Mouse (Mus musculus) hindbrain, embryonic 12.5 days (tissue): ENCODE measurements around the gene Gm45711. TPM values are rescaled to one million over a fixed set of nuclear protein-coding genes. Genes with fewer than 3 reads are reported as not detected.
A peak's percentile ranks its signal among the peaks of the same experiment; 100 is the strongest.

Experiments used
- ATAC-seq: fragments of 200-750 bp; cut with Nextera tagmentation; 2 replicates; pipeline ENCODE4 v1.8.0; 2017; ENCODE audit warnings: moderate TSS enrichment; ENCODE audit not compliant: low FRiP score
- H3K27ac ChIP-seq: fragments of 300-500 bp; sonication (generic); 2 replicates; pipeline ENCODE4 v1.5.1; 2016; ENCODE audit warnings: mild to moderate bottlenecking
- H3K27me3 ChIP-seq: fragments of 300-500 bp; sonication (generic); 2 replicates; pipeline ENCODE4 v1.6.1; 2016; ENCODE audit warnings: mild to moderate bottlenecking
- H3K36me3 ChIP-seq: fragments of 300-500 bp; sonication (generic); 2 replicates; pipeline ENCODE4 v1.6.1; 2016; ENCODE audit warnings: mild to moderate bottlenecking
- H3K4me1 ChIP-seq: fragments of 300-500 bp; sonication (generic); 2 replicates; pipeline ENCODE4 v1.6.1; 2016
- H3K4me2 ChIP-seq: fragments of 300-500 bp; sonication (generic); replicated peaks from 2 replicates; pipeline ENCODE4 v1.6.1; 2016; ENCODE audit warnings: mild to moderate bottlenecking
- H3K4me3 ChIP-seq: fragments of 300-500 bp; sonication (generic); 2 replicates; pipeline ENCODE4 v1.5.1; 2016; ENCODE audit warnings: mild to moderate bottlenecking
- H3K9ac ChIP-seq: fragments of 300-500 bp; sonication (generic); 2 replicates; pipeline ENCODE4 v1.6.1; 2016; ENCODE audit warnings: mild to moderate bottlenecking, moderate library complexity
- H3K9me3 ChIP-seq: fragments of 300-500 bp; sonication (generic); replicated peaks from 2 replicates; pipeline ENCODE4 v1.6.1; 2016; ENCODE audit warnings: mild to moderate bottlenecking
- WGBS: fragments of 180-500 bp; shearing (Covaris S2); methylation state at CpG from one replicate; pipeline ENCODE4 v1.1.7; 2016; 5-methylcytosine and 5-hydroxymethylcytosine counted together
- polyA plus RNA-seq: library from polyadenylated mRNA; unstranded; fragments of >200 nt; fragmentation: Nextera tagmentation; extraction: Ambion mirVana; gene quantifications from 2 replicates; pipeline ENCODE4 v1.2.1, GENCODE M21; 2016

Gene Gm45711
- polyA plus RNA-seq, 1 experiment from 2014 or later = not detected

DNA sequence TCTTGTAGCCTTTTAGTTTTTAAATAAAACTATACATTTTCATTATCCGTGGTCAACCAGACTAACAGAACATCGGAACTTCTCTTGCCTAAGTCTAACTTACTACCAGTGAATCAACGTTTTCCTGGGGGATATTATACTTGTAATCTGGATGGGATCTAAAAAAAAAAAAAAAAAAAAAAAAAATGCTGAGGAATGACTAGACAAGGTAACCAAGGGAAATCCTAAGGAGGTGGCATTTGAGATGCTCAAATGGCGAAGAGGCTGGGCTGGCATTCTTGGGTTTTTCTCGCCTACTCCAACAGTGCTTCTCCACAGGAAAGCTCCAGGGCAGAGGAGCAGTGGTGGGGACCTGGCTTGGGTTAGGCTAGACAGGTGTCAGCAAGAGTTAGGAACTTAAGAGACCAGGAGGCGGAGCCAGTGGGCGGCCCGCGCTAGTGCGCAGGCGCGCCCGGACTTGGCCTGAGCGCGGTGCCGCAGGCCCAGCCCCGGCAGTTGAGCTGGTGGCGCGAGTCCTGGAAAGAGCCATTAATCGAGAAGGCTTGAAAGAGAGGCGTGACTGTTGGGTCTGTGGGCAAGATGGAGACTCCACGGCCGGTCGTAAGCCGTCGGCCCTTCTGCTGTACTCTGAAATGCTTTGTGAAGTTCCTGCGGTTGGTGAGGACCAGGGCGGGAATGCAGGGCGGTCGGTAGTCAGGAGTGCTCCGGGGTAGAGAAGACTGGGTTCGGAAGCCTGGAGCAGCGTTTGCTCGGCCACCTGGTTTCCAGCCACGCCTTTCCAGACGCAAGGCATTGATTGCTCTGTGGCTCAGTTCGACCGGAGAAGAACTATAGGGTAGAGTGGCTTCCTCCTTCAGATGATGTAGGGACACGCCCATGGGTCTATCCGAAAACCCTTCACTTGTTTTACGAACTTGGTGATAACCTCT is 59.2 kb downstream of the Gm45711 start, which contains the start of gene Cklf:
Gene Cklf (plus strand): TSS at position 423 of the 929 bp plus-strand sequence.
- ATAC-seq = peak; percentile 85
- peak within 1 kb of the TSS; percentile 74 for H3K4me2 ChIP-seq
- H3K27me3 ChIP-seq = no peaks in the 10 kb centered on the region
- peak within 1 kb of the TSS; percentile 64 for H3K4me3 ChIP-seq
- H3K9me3 ChIP-seq = no peaks in the 10 kb centered on the region
- H3K36me3 ChIP-seq = no peaks in the 10 kb centered on the region
- peak within 1 kb of the TSS; percentile 79 for H3K27ac ChIP-seq
- WGBS = 4% methylated on average over 41 of the region's 41 CpGs
- H3K9ac ChIP-seq = peak within 1 kb of the TSS; percentile 69
- peaks cover 23% of the 10 kb centered on the region for H3K4me1 ChIP-seq

GRCm38 (mm10) chr8:104249442-104249996 is 60.4 kb downstream of the Gm45711 start:
- 85% methylated on average over 7 of the region's 7 CpGs for WGBS
- H3K4me2 ChIP-seq = no peak overlapping the region
- no peak overlapping the region for H3K27ac ChIP-seq
- no peaks in the 10 kb centered on the region for H3K9me3 ChIP-seq
- H3K4me3 ChIP-seq = no peak overlapping the region
- no peak overlapping the region for H3K9ac ChIP-seq
- no peak for ATAC-seq
- H3K36me3 ChIP-seq = peaks cover 6% of the 10 kb centered on the region; the same call in 1 of the 2 replicates
- peaks cover 23% of the 10 kb centered on the region for H3K4me1 ChIP-seq
- no peaks in the 10 kb centered on the region for H3K27me3 ChIP-seq

DNA sequence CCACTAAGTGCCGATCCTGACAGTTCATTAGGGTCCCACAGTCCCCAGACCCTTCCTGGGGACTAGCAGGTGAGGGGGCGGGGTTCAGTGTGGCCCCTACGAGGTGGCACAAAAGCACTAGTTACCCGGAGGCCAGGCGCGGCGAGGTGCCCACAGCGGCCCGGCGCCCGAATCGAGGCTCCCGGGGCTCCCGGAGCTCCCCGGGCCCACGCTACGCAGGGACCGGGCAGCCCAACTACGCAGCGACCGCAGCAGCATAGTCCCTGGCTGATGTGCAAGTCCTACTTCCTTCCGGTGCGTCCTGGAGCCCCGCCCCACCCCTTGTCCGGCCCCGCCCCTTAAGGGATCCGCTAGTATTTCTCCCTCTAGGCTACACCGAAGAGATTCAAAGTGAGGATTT is 61.6 kb downstream of the Gm45711 start, which contains the start of gene Tk2:
Gene Tk2 (minus strand): TSS at position 283 of the 400 bp plus-strand sequence.
- peak within 1 kb of the TSS; percentile 89 for H3K9ac ChIP-seq
- peak; percentile 92 for ATAC-seq
- 0 out of 2 replicates have a peak within 1 kb of the TSS, but pooled peaks have one; percentile 4 for H3K27ac ChIP-seq
- peak within 1 kb of the TSS; percentile 85 for H3K4me3 ChIP-seq
- no peaks in the 10 kb centered on the region for H3K9me3 ChIP-seq
- no peaks in the 10 kb centered on the region for H3K27me3 ChIP-seq
- H3K36me3 ChIP-seq = peaks cover 13% of the 10 kb centered on the region
- peaks cover 23% of the 10 kb centered on the region for H3K4me1 ChIP-seq
- under 1% methylated on average over 28 of the region's 28 CpGs for WGBS
- peak within 1 kb of the TSS; percentile 82 for H3K4me2 ChIP-seq

DNA sequence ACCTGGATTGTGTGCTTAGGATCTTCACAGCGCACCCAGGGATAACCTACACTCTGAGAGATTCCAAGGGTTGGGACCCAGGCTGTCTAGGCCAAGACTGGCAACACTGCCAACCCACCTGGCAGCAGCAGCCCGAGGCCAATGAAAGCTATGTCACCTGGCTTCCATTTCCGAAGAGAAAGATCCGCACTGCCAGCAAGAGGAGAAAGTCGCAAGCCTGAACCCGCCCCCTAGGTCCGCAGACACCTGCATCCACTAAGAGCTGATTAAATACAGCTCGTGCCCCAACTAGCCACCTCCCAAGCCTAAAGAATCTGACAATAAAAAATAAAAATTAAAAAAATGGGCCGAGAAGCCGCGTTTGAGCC is 62.0 kb downstream of the Gm45711 start:
- peaks cover 16% of the 10 kb centered on the region for H3K36me3 ChIP-seq
- peak; percentile 12 for ATAC-seq
- 5% methylated on average over 11 of the region's 11 CpGs for WGBS
- H3K27ac ChIP-seq = no peak overlapping the region
- peak overlapping the region; percentile 85 for H3K4me3 ChIP-seq
- H3K4me2 ChIP-seq = peak overlapping the region; percentile 82
- no peaks in the 10 kb centered on the region for H3K27me3 ChIP-seq
- peak overlapping the region; percentile 89 for H3K9ac ChIP-seq
- H3K4me1 ChIP-seq = peaks cover 23% of the 10 kb centered on the region
- H3K9me3 ChIP-seq = no peaks in the 10 kb centered on the region

- H3K36me3 ChIP-seq = peaks cover 22% of the 10 kb centered on the region
- 73% methylated on average over 22 of the region's 22 CpGs for WGBS
- H3K27me3 ChIP-seq = no peaks in the 10 kb centered on the region
- H3K9ac ChIP-seq = peak overlapping the region; percentile 89
- no peaks in the 10 kb centered on the region for H3K9me3 ChIP-seq
- H3K27ac ChIP-seq = no peak overlapping the region
- peaks cover 23% of the 10 kb centered on the region for H3K4me1 ChIP-seq
- peak overlapping the region; percentile 82 for H3K4me2 ChIP-seq
- H3K4me3 ChIP-seq = peak overlapping the region; percentile 85
- no peak for ATAC-seq
These were observed 62.6 kb downstream of the Gm45711 start for GRCm38 (mm10) chr8:104247054-104247907.

DNA sequence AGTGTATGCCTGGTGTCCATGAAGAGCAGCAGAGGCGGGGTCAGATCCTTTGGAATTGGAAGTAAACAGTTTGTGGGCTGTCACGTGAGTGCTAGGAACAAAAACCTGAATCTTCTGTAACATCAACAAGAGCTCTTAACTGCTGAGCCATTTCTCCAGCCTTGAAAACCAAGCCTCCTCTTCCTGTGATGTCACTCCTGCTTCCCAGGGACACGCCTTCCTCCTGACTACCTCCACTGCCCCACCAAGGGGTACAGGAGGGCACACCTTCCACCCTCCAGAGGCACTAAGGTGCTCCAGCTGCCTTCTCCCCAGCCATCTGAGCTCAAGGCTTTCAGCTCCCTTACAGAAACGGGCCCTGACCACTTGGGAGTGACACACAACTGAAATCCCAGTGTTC is 63.3 kb downstream of the Gm45711 start:
- Histone ChIP-seq H3K27ac (no peak overlapping the region), H3K4me3 (no peak overlapping the region), H3K4me1 (peaks cover 21% of the 10 kb centered on the region), H3K9me3 (no peaks in the 10 kb centered on the region), H3K36me3 (peaks cover 29% of the 10 kb centered on the region), H3K4me2 (no peak overlapping the region), H3K9ac (no peak overlapping the region; the same call in 1 of the 2 replicates), H3K27me3 (no peaks in the 10 kb centered on the region)
- no peak for ATAC-seq
- 81% methylated on average over 4 of the region's 4 CpGs for WGBS

- H3K27me3 ChIP-seq = no peaks in the 10 kb centered on the region
- H3K4me1 ChIP-seq = peaks cover 6% of the 10 kb centered on the region
- H3K4me3 ChIP-seq = no peak overlapping the region
- H3K9ac ChIP-seq = no peak overlapping the region
- no peak overlapping the region for H3K27ac ChIP-seq
- WGBS = 87% methylated on average over 12 of the region's 12 CpGs
- no peak for ATAC-seq
- no peaks in the 10 kb centered on the region for H3K9me3 ChIP-seq
- H3K36me3 ChIP-seq = peaks cover 73% of the 10 kb centered on the region
- no peak overlapping the region for H3K4me2 ChIP-seq
These were observed 67.7 kb downstream of the Gm45711 start for GRCm38 (mm10) chr8:104242038-104242644.

DNA sequence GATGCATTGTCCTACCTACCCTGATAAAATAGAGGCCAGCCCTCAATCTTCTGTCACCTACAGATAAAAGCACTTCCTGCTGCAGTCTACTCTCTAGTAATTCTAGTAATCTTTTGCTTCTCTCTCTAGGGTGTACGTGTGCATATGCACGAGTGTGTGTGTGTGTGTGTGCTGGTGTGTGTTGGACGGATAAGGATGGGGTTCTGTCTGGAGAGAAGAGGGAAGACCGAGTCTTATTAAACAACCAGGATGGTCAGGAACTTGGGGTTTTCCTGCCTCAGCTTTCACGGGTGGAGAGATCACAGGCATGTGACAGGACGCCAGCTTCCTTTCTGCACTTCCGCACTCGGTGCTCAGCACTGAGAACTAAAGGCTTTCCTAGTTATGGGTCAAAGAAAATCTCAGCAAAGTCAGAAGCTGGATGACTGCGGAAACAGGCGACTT is 70.4 kb downstream of the Gm45711 start:
- Histone ChIP-seq H3K9ac (no peak overlapping the region), H3K4me2 (no peak overlapping the region), H3K9me3 (no peaks in the 10 kb centered on the region), H3K4me3 (no peak overlapping the region), H3K27me3 (no peaks in the 10 kb centered on the region), H3K4me1 (no peaks in the 10 kb centered on the region), H3K36me3 (peaks cover 92% of the 10 kb centered on the region), H3K27ac (no peak overlapping the region)
- ATAC-seq = no peak
- 90% methylated on average over 10 of the region's 10 CpGs for WGBS

DNA sequence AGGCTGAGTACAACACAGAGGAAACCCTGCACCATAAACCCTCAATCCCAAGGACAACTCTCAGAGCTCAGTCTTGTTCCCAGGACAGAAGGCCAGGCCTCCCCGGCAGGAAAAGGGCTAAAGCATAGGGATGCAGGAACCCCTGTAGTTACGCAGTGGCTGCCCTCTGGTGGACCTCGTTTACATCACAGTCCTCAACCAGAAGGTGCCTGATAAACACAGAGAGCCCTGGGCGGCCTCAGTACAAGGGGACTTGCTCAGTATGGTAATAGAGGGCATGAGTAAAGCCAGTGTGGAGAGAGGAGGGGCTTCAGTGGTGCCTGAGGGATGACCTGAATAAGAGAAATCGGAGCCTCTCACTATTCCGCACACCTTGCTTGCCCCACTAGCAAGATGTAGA is 75.3 kb downstream of the Gm45711 start:
- Histone ChIP-seq H3K36me3 (peaks cover 94% of the 10 kb centered on the region), H3K9me3 (no peaks in the 10 kb centered on the region)

DNA sequence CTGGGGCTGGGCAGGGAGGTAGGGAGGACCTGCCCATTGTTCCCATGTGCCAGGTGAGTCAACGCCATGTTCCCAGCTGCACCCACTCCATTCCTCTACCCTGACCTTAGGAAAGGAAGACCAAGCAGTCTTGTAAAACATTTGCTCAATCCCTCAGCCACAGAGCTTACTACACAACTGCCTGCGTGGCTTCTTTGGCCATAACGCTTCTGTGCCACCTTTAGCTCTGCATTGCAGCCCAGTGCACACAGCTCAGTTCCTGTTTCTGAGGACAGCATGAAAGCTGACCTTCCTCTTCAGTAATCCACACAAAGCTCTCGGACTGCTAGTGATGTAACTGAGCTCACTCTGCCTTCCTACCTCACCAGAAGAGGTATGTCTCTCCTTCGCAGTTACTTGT is 77.0 kb downstream of the Gm45711 start:
- ATAC-seq = no peak
- peaks cover 93% of the 10 kb centered on the region for H3K36me3 ChIP-seq
- 93% methylated on average over 5 of the region's 5 CpGs for WGBS

More for the DNA sequence above, 75.3 kb downstream of the Gm45711 start:
- Histone ChIP-seq H3K9ac (no peak overlapping the region), H3K27me3 (no peaks in the 10 kb centered on the region), H3K4me2 (no peak overlapping the region), H3K4me3 (no peak overlapping the region), H3K27ac (no peak overlapping the region), H3K4me1 (no peaks in the 10 kb centered on the region)
- 0 out of 2 replicates have a peak, but pooled peaks have one; percentile 48 for ATAC-seq
- 49% methylated on average over 6 of the region's 6 CpGs for WGBS

GRCm38 (mm10) chr8:104232039-104232438 is 77.8 kb downstream of the Gm45711 start:
- H3K4me2 ChIP-seq = no peak overlapping the region
- no peak for ATAC-seq
- 93% methylated on average over 4 of the region's 4 CpGs for WGBS
- no peaks in the 10 kb centered on the region for H3K9me3 ChIP-seq
- H3K4me1 ChIP-seq = no peaks in the 10 kb centered on the region
- H3K27ac ChIP-seq = no peak overlapping the region
- H3K36me3 ChIP-seq = peaks cover 93% of the 10 kb centered on the region
- no peak overlapping the region for H3K9ac ChIP-seq
- no peak overlapping the region for H3K4me3 ChIP-seq
- no peaks in the 10 kb centered on the region for H3K27me3 ChIP-seq

More for the DNA sequence above, 77.0 kb downstream of the Gm45711 start:
- H3K27ac ChIP-seq = no peak overlapping the region
- H3K4me2 ChIP-seq = no peak overlapping the region
- H3K9me3 ChIP-seq = no peaks in the 10 kb centered on the region
- H3K9ac ChIP-seq = no peak overlapping the region
- H3K4me3 ChIP-seq = no peak overlapping the region
- no peaks in the 10 kb centered on the region for H3K27me3 ChIP-seq
- no peaks in the 10 kb centered on the region for H3K4me1 ChIP-seq
